Mouse (Mus musculus) CD8-positive naive resting alpha-beta T cell, adult 57 days (primary cell): Measurements from ENCODE around the gene Dusp18. TPM values are rescaled to one million over a fixed set of nuclear protein-coding genes. Genes with fewer than 3 reads are reported as not detected.

Experiments used
- total RNA-seq: library from RNA; stranded (reverse); gene quantifications from one replicate; pipeline ENCODE4 v1.2.4, GENCODE M21; 2023

Gene Dusp18
- 10.3 TPM for total RNA-seq

GRCm38 (mm10) chr11:3894406-3895281 is at the start of gene Dusp18, which contains the start of gene 4921536K21Rik:
Dusp18 (plus strand) TSS chr11:3895240.
4921536K21Rik (minus strand) TSS chr11:3895098.

GRCm38 (mm10) chr11:3863454-3864112 is 31.5 kb upstream of the Dusp18 start, which contains the start of gene Osbp2:
Osbp2 (minus strand) TSS chr11:3863903.

GRCm38 (mm10) chr11:3914109-3914840 is 19.2 kb downstream of the Dusp18 start, which contains the start of gene Slc35e4:
Slc35e4 (minus strand) TSS chr11:3914664.

GRCm38 (mm10) chr11:3931511-3932211 is 36.6 kb downstream of the Dusp18 start, which contains the start of gene Tcn2:
Tcn2 (minus strand) TSS chr11:3932159.

Other genes with a start within 250 kb of the Dusp18 start
- 59.7 TPM for gene Morc2a, start 246.0 kb upstream of the Dusp18 start, total RNA-seq
- gene Osbp2, start 31.3 kb upstream of the Dusp18 start, total RNA-seq: not detected
- 0.40 TPM for gene 4921536K21Rik, start 142 bp upstream of the Dusp18 start, total RNA-seq
- gene Slc35e4, start 19.4 kb downstream of the Dusp18 start, total RNA-seq: 4.4 TPM
- 8.6 TPM for gene Tcn2, start 36.9 kb downstream of the Dusp18 start, total RNA-seq
- 84.3 TPM for gene Pes1, start 68.7 kb downstream of the Dusp18 start, total RNA-seq
- not detected for gene 4930556J24Rik, start 81.5 kb downstream of the Dusp18 start, total RNA-seq
- gene Gal3st1, start 88.4 kb downstream of the Dusp18 start, total RNA-seq: not detected
- gene Sec14l4, start 136.2 kb downstream of the Dusp18 start, total RNA-seq: not detected
- gene Sec14l3, start 169.6 kb downstream of the Dusp18 start, total RNA-seq: not detected
- gene Mtfp1, start 200.2 kb downstream of the Dusp18 start, total RNA-seq: 1.5 TPM
- gene Sec14l2, start 228.2 kb downstream of the Dusp18 start, total RNA-seq: 2.0 TPM
- gene Rnf215, start 240.0 kb downstream of the Dusp18 start, total RNA-seq: 22.8 TPM